Mouse (Mus musculus): Measurements from ENCODE around the gene Esrrg. TPM values are rescaled to one million over a fixed set of nuclear protein-coding genes. Genes with fewer than 3 reads are reported as not detected.

Gene Esrrg
- total and polyA plus RNA-seq, 3 experiments, result 0.01 TPM; not detected in 2

DNA sequence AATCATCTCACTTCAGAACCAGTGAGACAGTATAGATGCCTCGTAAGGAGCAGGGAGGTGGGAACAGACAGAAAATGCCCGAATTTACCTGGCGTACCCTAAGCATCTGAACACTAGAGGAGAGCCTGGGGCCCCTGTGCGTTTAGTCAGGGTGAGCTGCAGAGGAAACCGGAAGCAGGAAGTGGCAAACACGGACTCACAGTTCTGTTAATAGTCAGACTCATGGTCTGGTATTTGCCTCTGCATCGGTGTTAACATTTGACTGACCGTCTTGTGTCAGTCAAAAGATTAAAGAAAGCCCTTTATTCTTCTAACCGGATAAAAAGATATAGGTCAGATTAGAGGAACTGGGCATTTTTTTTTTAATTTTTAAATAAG lies 367.8 kb downstream of the Esrrg start:
- no peaks in the 10 kb centered on the region for H3K9me3 ChIP-seq (replicated peaks; ENCODE audit: insufficient read depth, low read length)

DNA sequence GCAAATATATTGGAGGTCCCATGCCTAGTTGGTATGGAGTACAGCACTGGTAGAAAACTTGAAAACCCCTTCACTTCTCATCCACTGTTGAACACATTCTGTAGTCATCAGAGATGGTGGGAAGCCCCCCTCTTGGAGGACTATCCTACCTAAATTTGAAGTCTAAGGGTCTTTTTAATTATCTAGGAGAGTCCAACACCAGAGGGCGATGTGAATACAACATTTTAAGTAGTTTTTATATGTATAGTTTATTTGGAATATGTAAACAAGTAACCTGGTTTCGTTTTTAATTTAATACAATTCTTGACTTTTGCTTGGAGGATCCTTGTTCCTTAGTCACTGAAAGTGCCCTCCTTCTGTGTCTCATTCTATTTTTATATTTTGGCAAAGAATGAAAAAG lies 372.4 kb downstream of the Esrrg start:
- TF ChIP-seq HCFC1 (IDR thresholded peaks at IDR 0.05; ENCODE audit: low read depth, low read length) (no peak), JUND (IDR thresholded peaks at IDR 0.05; ENCODE audit: low read depth, low read length) (no peak), GATA1 (IDR thresholded peaks at IDR 0.05; ENCODE audit: low read depth, low read length) (no peak), MAZ (IDR thresholded peaks at IDR 0.05; ENCODE audit: low read depth, low read length) (no peak), NELFE (IDR thresholded peaks at IDR 0.05; ENCODE audit: low read depth, low read length) (no peak), USF1 (IDR thresholded peaks at IDR 0.05; ENCODE audit: low read depth, low read length) (no peak), TCF12 (IDR thresholded peaks at IDR 0.05; ENCODE audit: low read depth, low read length) (no peak), POLR2AphosphoS5 (IDR thresholded peaks at IDR 0.05; ENCODE audit: borderline replicate concordance, low read depth, low read length) (no peak), MYB (IDR thresholded peaks at IDR 0.05; ENCODE audit: low read depth, low read length) (no peak)
- no peak for DNase-seq (ENCODE audit: low read depth, low spot score)
- Histone ChIP-seq H3K36me3 (ENCODE audit: control insufficient read depth in 1 of 2, insufficient read depth in 2 of 2, low read length in 2 of 2) (no peaks in the 10 kb centered on the region), H3K4me1 (ENCODE audit: control insufficient read depth in 1 of 2, insufficient read depth in 2 of 2, low read length in 2 of 2) (no peaks in the 10 kb centered on the region), H3K9me3 (replicated peaks; ENCODE audit: insufficient read depth, low read length) (no peaks in the 10 kb centered on the region), H3K27me3 (ENCODE audit: control insufficient read depth in 1 of 2, insufficient read depth in 2 of 2, low read length in 2 of 2) (no peaks in the 10 kb centered on the region), H3K79me2 (ENCODE audit: control insufficient read depth, insufficient read depth, low read length, poor library complexity) (no peaks in the 10 kb centered on the region), H3K9ac (ENCODE audit: control insufficient read depth, low read depth, low read length, poor library complexity, severe bottlenecking) (no peak overlapping the region), H3K4me3 (ENCODE audit: control insufficient read depth in 1 of 2, insufficient read depth in 1 of 2, low read depth in 2 of 2, low read length in 2 of 2) (no peak overlapping the region), H3K27ac (ENCODE audit: control insufficient read depth, low read depth, low read length) (no peak overlapping the region)

More for the DNA sequence above, 367.8 kb downstream of the Esrrg start:
- Histone ChIP-seq H3K4me1 (ENCODE audit: control insufficient read depth in 1 of 2, insufficient read depth in 2 of 2, low read length in 2 of 2) (no peaks in the 10 kb centered on the region), H3K27ac (ENCODE audit: control insufficient read depth, low read depth, low read length) (no peak overlapping the region), H3K36me3 (ENCODE audit: control insufficient read depth in 1 of 2, insufficient read depth in 2 of 2, low read length in 2 of 2) (no peaks in the 10 kb centered on the region), H3K9ac (ENCODE audit: control insufficient read depth, low read depth, low read length, poor library complexity, severe bottlenecking) (no peak overlapping the region), H3K4me3 (ENCODE audit: control insufficient read depth in 1 of 2, insufficient read depth in 1 of 2, low read depth in 2 of 2, low read length in 2 of 2) (no peak overlapping the region), H3K79me2 (ENCODE audit: control insufficient read depth, insufficient read depth, low read length, poor library complexity) (no peaks in the 10 kb centered on the region), H3K27me3 (ENCODE audit: control insufficient read depth in 1 of 2, insufficient read depth in 2 of 2, low read length in 2 of 2) (no peaks in the 10 kb centered on the region; a peak in 1 of 4 replicates)
- TF ChIP-seq JUND (IDR thresholded peaks at IDR 0.05; ENCODE audit: low read depth, low read length) (no peak), POLR2A (IDR thresholded peaks at IDR 0.05; ENCODE audit: control insufficient read depth in 1 of 2, insufficient read depth in 1 of 2, low read depth in 1 of 2, low read length in 2 of 2, poor library complexity in 1 of 2) (no peak), E2F4 (IDR thresholded peaks at IDR 0.05; ENCODE audit: borderline replicate concordance, low read depth, low read length) (no peak), GABPA (IDR thresholded peaks at IDR 0.05; ENCODE audit: low read depth, low read length) (no peak), KAT2A (conservative IDR thresholded peaks at IDR 0.05; ENCODE audit: low read depth, low read length) (no peak), MAFK (IDR thresholded peaks at IDR 0.05; ENCODE audit: borderline replicate concordance, low read depth, low read length) (no peak), GATA1 (IDR thresholded peaks at IDR 0.05; ENCODE audit: low read depth, low read length) (no peak), ZNF384 (IDR thresholded peaks at IDR 0.05; ENCODE audit: low read depth, low read length) (no peak), EP300 (IDR thresholded peaks at IDR 0.05; ENCODE audit: low read depth in 1 of 2, low read length in 2 of 2) (no peak), POLR2AphosphoS2 (IDR thresholded peaks at IDR 0.05; ENCODE audit: low read length) (no peak), MAX (IDR thresholded peaks at IDR 0.05; ENCODE audit: low read length) (no peak)
- DNase-seq (ENCODE audit: low read depth, low spot score), result no peak
